Mouse (Mus musculus) lung, embryonic 14.5 days (tissue): ENCODE measurements at regions not wholly inside any gene's neighbourhood (a gene's known extent, or its start where the extent isn't known, plus 50 kb on each side); places are given as distances from the start of the nearest gene placed in this dataset.

ENCODE experiments used
- ATAC-seq: fragments of 200-750 bp; cut with Nextera tagmentation; 2 replicates; pipeline ENCODE4 v1.8.0; 2017; ENCODE audit warnings: mild to moderate bottlenecking, moderate TSS enrichment, moderate library complexity; ENCODE audit not compliant: insufficient read depth
- DNase-seq: peaks from one replicate; pipeline ENCODE4 v3.0.0-alpha.2; 2015
- H3K27ac ChIP-seq: fragments of 300-500 bp; sonication (generic); 2 replicates; pipeline ENCODE4 v1.5.1; 2014; ENCODE audit warnings: low read depth, mild to moderate bottlenecking, moderate library complexity
- H3K27me3 ChIP-seq: fragments of 300-500 bp; sonication (generic); 2 replicates; pipeline ENCODE4 v1.6.1; 2014; ENCODE audit warnings: low read length, control low read depth; ENCODE audit not compliant: insufficient read depth
- H3K36me3 ChIP-seq: fragments of 300-500 bp; sonication (generic); 2 replicates; pipeline ENCODE4 v1.6.1; 2014; ENCODE audit warnings: control low read depth; ENCODE audit not compliant: insufficient read depth
- H3K4me1 ChIP-seq: fragments of 300-500 bp; sonication (generic); 2 replicates; pipeline ENCODE4 v1.6.1; 2014; ENCODE audit warnings: antibody characterized with exemption, control low read depth; ENCODE audit not compliant: insufficient read depth
- H3K4me2 ChIP-seq: fragments of 300-500 bp; sonication (generic); 2 replicates; pipeline ENCODE4 v1.6.1; 2014; ENCODE audit warnings: mild to moderate bottlenecking
- H3K4me3 ChIP-seq: fragments of 300-500 bp; sonication (generic); 2 replicates; pipeline ENCODE4 v1.5.1; 2014; ENCODE audit warnings: low read depth, low read length
- H3K9ac ChIP-seq: fragments of 300-500 bp; sonication (generic); 2 replicates; pipeline ENCODE4 v1.6.1; 2014
- H3K9me3 ChIP-seq: fragments of 300-500 bp; sonication (generic); 2 replicates; pipeline ENCODE4 v1.6.1; 2016; ENCODE audit warnings: low read depth, low read length, control low read depth
- CTCF ChIP-seq: IDR thresholded peaks from 2 replicates; pipeline ENCODE4 v1.5.1; 2016; ENCODE audit warnings: antibody characterized with exemption, low read depth
- WGBS: fragments of 180-500 bp; shearing (Covaris S2); extraction: QIAGEN DNeasy Blood & Tissue Kit; methylation state at CpG from one replicate; pipeline ENCODE4 v1.1.7; 2014; 5-methylcytosine and 5-hydroxymethylcytosine counted together

- no peaks in the 10 kb centered on the region for H3K36me3 ChIP-seq
- no peaks in the 10 kb centered on the region for H3K27me3 ChIP-seq
- DNase-seq (peak; percentile 30), ATAC-seq (no peak)
- H3K4me1 ChIP-seq: no peaks in the 10 kb centered on the region
- H3K27ac ChIP-seq: no peak overlapping the region
- H3K9me3 ChIP-seq: no peaks in the 10 kb centered on the region
- H3K4me3 ChIP-seq: no peak overlapping the region
- WGBS: 26% methylated on average over 5 of the region's 5 CpGs
- TF ChIP-seq CTCF: no peak
- H3K4me2 ChIP-seq: no peak overlapping the region
- H3K9ac ChIP-seq: no peak overlapping the region
These were observed 1437.7 kb upstream of the Tenm2 start for GRCm38 (mm10) chr11:38673367-38674056.
